Mouse (Mus musculus): Measurements from ENCODE around the gene Gtf2h3.

DNA sequence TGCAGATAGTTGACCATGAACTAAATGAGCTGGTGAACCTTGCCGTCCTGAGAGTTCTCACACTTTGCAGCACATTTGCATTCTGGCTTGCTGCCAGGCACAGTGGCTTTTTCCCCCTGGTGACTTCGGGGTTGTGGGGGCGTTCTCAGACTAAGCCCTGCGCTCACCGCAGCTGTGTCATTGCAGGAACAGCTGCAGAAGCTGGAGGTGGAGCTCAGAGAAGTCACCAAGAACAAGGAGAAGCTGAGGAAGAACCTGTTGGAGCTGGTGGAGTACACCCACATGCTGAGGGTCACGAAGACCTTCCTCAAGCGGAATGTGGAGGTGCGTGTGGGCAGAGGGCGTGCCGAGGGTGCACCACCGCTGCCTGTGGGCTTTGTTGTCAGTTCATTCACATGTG is 58.4 kb downstream of the Gtf2h3 start:
- no peak for TF ChIP-seq CTCF (IDR thresholded peaks at IDR 0.05; ENCODE audit: low read depth, low read length)
- TF ChIP-seq POLR2A (IDR thresholded peaks at IDR 0.05; ENCODE audit: borderline replicate concordance, low read depth, low read length), result no peak

Data from bone marrow macrophage, adult 2 months (primary cell).